Mouse (Mus musculus) kidney, embryonic 16.5 days (tissue): Measurements from ENCODE around the gene Fam213a. TPM values are rescaled to one million over a fixed set of nuclear protein-coding genes. Genes with fewer than 3 reads are reported as not detected.

Experiments
- ATAC-seq: fragments of 200-750 bp; cut with Nextera tagmentation; 2 replicates; pipeline ENCODE4 v1.8.0; 2017; ENCODE audit warnings: moderate TSS enrichment; ENCODE audit not compliant: low FRiP score, low TSS enrichment
- H3K27ac ChIP-seq: fragments of 300-500 bp; sonication (generic); 2 replicates; pipeline ENCODE4 v1.5.1; 2014; ENCODE audit warnings: low read length
- H3K27me3 ChIP-seq: fragments of 300-500 bp; sonication (generic); 2 replicates; pipeline ENCODE4 v1.6.1; 2014; ENCODE audit warnings: low read length, control low read depth, mixed read lengths; ENCODE audit not compliant: insufficient read depth
- H3K36me3 ChIP-seq: fragments of 300-500 bp; sonication (generic); 2 replicates; pipeline ENCODE4 v1.6.1; 2014; ENCODE audit warnings: low read length, control low read depth, mixed read lengths; ENCODE audit not compliant: insufficient read depth
- H3K4me1 ChIP-seq: fragments of 300-500 bp; sonication (generic); 2 replicates; pipeline ENCODE4 v1.6.1; 2014; ENCODE audit warnings: low read length, control low read depth, mixed read lengths; ENCODE audit not compliant: insufficient read depth
- H3K4me2 ChIP-seq: fragments of 300-500 bp; sonication (generic); replicated peaks from 2 replicates; pipeline ENCODE4 v1.6.1; 2014; ENCODE audit warnings: low read depth, low read length
- H3K4me3 ChIP-seq: fragments of 300-500 bp; sonication (generic); 2 replicates; pipeline ENCODE4 v1.5.1; 2014; ENCODE audit warnings: mild to moderate bottlenecking, low read length
- H3K9ac ChIP-seq: fragments of 300-500 bp; sonication (generic); replicated peaks from 2 replicates; pipeline ENCODE4 v1.6.1; 2014; ENCODE audit warnings: low read length
- H3K9me3 ChIP-seq: fragments of 300-500 bp; sonication (generic); 2 replicates; pipeline ENCODE4 v1.6.1; 2016; ENCODE audit warnings: low read length, control low read depth
- WGBS: fragments of 180-500 bp; shearing (Covaris S2); extraction: QIAGEN DNeasy Blood & Tissue Kit; methylation state at CpG from one replicate; pipeline ENCODE4 v1.1.7; 2014; 5-methylcytosine and 5-hydroxymethylcytosine counted together
- polyA plus RNA-seq: library from polyadenylated mRNA; unstranded; fragments of >200 nt; fragmentation: Nextera tagmentation; extraction: Ambion mirVana; gene quantifications from 2 replicates; pipeline ENCODE4 v1.2.1, GENCODE M21; 2015

Gene Fam213a
- polyA plus RNA-seq, 1 experiment from 2014 or later = 109 TPM

GRCm38 (mm10) chr14:41006263-41006662, 7.3 kb downstream of the Fam213a start:
- peak overlapping the region; percentile 67 for H3K27ac ChIP-seq
- ATAC-seq = no peak
- no peak overlapping the region for H3K4me3 ChIP-seq
- no peaks in the 10 kb centered on the region for H3K9me3 ChIP-seq
- H3K36me3 ChIP-seq = 0 out of 2 replicates have a peak, but pooled peaks cover 2% of the 10 kb centered on the region
- H3K4me1 ChIP-seq = peaks cover 56% of the 10 kb centered on the region
- 68% methylated on average over 10 of the region's 10 CpGs for WGBS
- no peak overlapping the region for H3K4me2 ChIP-seq
- H3K9ac ChIP-seq = no peak overlapping the region
- no peaks in the 10 kb centered on the region for H3K27me3 ChIP-seq

DNA sequence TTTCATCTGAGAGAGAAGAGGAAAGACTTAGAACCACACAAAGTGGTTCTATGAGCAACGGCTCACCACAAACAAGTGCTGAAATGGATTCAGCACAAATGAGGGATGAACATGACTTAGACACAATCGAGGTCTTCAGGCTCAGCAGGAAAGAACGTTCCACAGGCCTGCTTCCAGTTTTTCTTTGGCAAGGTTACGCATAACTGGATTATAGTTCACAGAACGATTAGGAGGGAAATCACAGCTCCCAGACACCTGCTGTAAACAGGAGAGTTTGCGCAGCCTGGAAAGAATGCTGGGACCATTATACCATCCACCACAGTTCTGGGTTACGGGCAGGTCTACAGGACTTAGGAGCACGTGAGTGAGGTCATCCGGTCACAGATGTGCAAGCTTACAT, 7.9 kb downstream of the Fam213a start:
- no peak overlapping the region for H3K4me2 ChIP-seq
- H3K4me1 ChIP-seq = peaks cover 53% of the 10 kb centered on the region
- H3K9ac ChIP-seq = no peak overlapping the region
- H3K27ac ChIP-seq = peak overlapping the region; percentile 59; the same call in 1 of the 2 replicates
- H3K9me3 ChIP-seq = no peaks in the 10 kb centered on the region
- H3K36me3 ChIP-seq = peaks cover 6% of the 10 kb centered on the region; the same call in 1 of the 2 replicates
- no peak for ATAC-seq
- WGBS = 77% methylated on average over 9 of the region's 9 CpGs
- no peak overlapping the region for H3K4me3 ChIP-seq
- no peaks in the 10 kb centered on the region for H3K27me3 ChIP-seq

- Histone ChIP-seq H3K4me1 (peaks cover 53% of the 10 kb centered on the region), H3K9me3 (no peaks in the 10 kb centered on the region), H3K27me3 (no peaks in the 10 kb centered on the region), H3K36me3 (peaks cover 6% of the 10 kb centered on the region; the same call in 1 of the 2 replicates), H3K4me2 (peak overlapping the region; percentile 45), H3K9ac (peak overlapping the region; percentile 54), H3K27ac (peak overlapping the region; percentile 89), H3K4me3 (peak overlapping the region; percentile 32)
- 26% methylated on average over 22 of the region's 22 CpGs for WGBS
- ATAC-seq = 0 out of 2 replicates have a peak, but pooled peaks have one; percentile 23
Measured at GRCm38 (mm10) chr14:41004201-41005141, 9.1 kb downstream of the Fam213a start.

- Histone ChIP-seq H3K27ac (no peak overlapping the region), H3K4me1 (peaks cover 31% of the 10 kb centered on the region), H3K9me3 (no peaks in the 10 kb centered on the region), H3K36me3 (peaks cover 25% of the 10 kb centered on the region), H3K9ac (no peak overlapping the region), H3K4me3 (no peak overlapping the region), H3K27me3 (no peaks in the 10 kb centered on the region), H3K4me2 (no peak overlapping the region)
- ATAC-seq = no peak
- 78% methylated on average over 5 of the region's 5 CpGs for WGBS
Measured at GRCm38 (mm10) chr14:41001576-41001975, 12.0 kb downstream of the Fam213a start.

DNA sequence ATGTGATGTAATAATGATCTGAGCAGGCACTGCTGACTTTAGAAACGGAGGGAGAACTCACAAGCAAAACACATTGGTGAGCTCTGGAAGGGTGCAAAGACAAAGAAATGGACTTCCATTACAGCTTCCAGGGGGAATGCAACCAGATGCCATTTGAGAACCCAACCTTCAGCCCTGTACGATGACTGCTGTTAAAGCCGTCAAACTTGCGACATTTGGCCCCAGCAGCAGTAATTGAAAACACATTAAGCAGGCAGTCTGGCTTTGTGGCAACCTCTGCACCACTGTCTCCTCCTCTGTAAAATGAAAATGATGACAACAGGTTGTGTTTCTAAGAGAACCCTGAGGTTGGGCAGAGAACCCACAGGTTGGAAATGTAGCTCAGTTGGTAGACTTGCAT, 12.8 kb downstream of the Fam213a start:
- Histone ChIP-seq H3K4me2 (no peak overlapping the region), H3K36me3 (peaks cover 27% of the 10 kb centered on the region), H3K4me3 (no peak overlapping the region), H3K4me1 (peaks cover 24% of the 10 kb centered on the region), H3K27me3 (no peaks in the 10 kb centered on the region), H3K9me3 (no peaks in the 10 kb centered on the region), H3K27ac (no peak overlapping the region), H3K9ac (no peak overlapping the region)
- WGBS = 48% methylated on average over 4 of the region's 4 CpGs
- ATAC-seq = no peak

GRCm38 (mm10) chr14:40999904-41000645, 13.5 kb downstream of the Fam213a start:
- H3K4me1 ChIP-seq = peaks cover 20% of the 10 kb centered on the region
- ATAC-seq = peak; percentile 47; the same call in 1 of the 2 replicates

DNA sequence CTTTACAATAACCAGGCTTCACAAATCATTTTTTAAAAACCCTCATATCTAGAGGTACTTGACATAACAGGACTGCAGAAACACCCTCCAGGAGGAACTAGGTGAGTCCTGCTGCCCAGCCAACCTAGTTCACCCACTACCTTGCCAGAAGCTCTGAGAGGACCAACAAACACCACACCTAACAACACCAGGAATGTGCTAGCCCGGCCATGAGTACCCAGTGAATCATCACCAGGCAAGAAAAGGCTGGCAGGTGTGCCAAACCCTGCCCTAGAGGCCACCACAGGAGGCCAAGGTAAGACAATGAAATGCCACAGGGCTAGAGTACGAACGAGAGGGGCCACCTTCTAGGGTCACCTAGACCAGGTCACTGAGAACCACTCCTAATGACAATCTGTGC, 17.4 kb downstream of the Fam213a start:
- Histone ChIP-seq H3K27me3 (no peaks in the 10 kb centered on the region), H3K4me2 (no peak overlapping the region), H3K4me1 (peaks cover 9% of the 10 kb centered on the region; the same call in 1 of the 2 replicates), H3K9me3 (no peaks in the 10 kb centered on the region), H3K9ac (no peak overlapping the region), H3K4me3 (no peak overlapping the region), H3K36me3 (peaks cover 25% of the 10 kb centered on the region), H3K27ac (no peak overlapping the region)
- 81% methylated on average over 3 of the region's 3 CpGs for WGBS
- no peak for ATAC-seq

More at GRCm38 (mm10) chr14:40999904-41000645, 13.5 kb downstream of the Fam213a start:
- no peak overlapping the region for H3K9ac ChIP-seq
- peaks cover 27% of the 10 kb centered on the region for H3K36me3 ChIP-seq
- 60% methylated on average over 7 of the region's 7 CpGs for WGBS
- no peak overlapping the region for H3K4me2 ChIP-seq
- no peaks in the 10 kb centered on the region for H3K27me3 ChIP-seq
- H3K27ac ChIP-seq = peak overlapping the region; percentile 38; the same call in 1 of the 2 replicates
- H3K4me3 ChIP-seq = no peak overlapping the region
- H3K9me3 ChIP-seq = no peaks in the 10 kb centered on the region

DNA sequence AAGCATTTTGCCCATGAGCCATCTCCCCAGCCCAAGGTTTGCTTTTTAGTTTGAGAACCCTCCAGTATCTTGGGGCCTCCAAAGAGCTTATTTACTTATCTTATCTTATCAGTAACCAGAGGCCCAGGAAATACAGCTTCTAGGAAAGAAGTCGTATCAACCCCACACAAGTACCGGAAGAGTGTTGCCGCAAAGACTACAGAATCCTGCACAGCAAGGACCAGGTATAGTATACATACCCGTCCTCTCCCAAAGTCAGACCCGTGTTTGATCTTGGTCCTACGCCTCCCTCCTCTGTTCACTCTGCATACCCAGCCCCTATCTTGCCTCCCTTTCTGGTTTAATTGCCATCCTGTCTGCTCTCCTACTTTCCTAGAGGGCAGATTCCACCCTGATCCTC, 21.1 kb downstream of the Fam213a start:
- H3K4me1 ChIP-seq = peaks cover 9% of the 10 kb centered on the region; the same call in 1 of the 2 replicates

DNA sequence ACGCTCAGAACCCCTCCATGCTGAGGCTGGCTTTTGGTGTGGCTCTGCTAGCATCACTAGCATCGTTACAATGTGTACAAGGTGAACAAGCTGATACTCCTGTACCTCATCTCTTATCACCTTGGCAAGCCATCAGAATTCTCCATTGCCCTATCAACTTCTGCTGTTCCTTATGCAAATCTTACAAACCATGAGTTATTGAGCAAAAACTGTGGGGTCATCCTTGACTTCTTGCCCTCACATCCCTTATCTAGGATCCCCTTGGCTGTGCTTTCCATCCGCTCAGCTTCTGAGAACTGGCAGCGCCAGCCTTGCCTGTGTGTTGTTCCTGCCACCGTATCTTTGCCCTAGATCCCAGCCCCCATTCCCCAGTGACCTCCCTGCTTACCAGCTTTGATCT, 24.8 kb downstream of the Fam213a start:
- Histone ChIP-seq H3K4me1 (0 out of 2 replicates have a peak, but pooled peaks cover 2% of the 10 kb centered on the region), H3K36me3 (no peaks in the 10 kb centered on the region), H3K27me3 (no peaks in the 10 kb centered on the region), H3K4me3 (no peak overlapping the region), H3K27ac (no peak overlapping the region), H3K4me2 (no peak overlapping the region), H3K9ac (no peak overlapping the region), H3K9me3 (no peaks in the 10 kb centered on the region)
- no peak for ATAC-seq
- WGBS = 85% methylated on average over 5 of the region's 5 CpGs

More for the DNA sequence above, 21.1 kb downstream of the Fam213a start:
- 72% methylated on average over 6 of the region's 6 CpGs for WGBS
- Histone ChIP-seq H3K4me2 (no peak overlapping the region), H3K27ac (no peak overlapping the region), H3K9ac (no peak overlapping the region), H3K27me3 (no peaks in the 10 kb centered on the region), H3K36me3 (peaks cover 9% of the 10 kb centered on the region), H3K4me3 (no peak overlapping the region), H3K9me3 (no peaks in the 10 kb centered on the region)
- ATAC-seq = no peak
